Mouse (Mus musculus) stomach, postnatal 0 days (tissue): ENCODE data around the gene Il4ra.

Experiments used
- CTCF ChIP-seq: IDR thresholded peaks from 2 replicates; pipeline ENCODE4 v1.5.1; 2016; ENCODE audit warnings: antibody characterized with exemption, low read depth, mild to moderate bottlenecking, moderate library complexity
- EP300 ChIP-seq: optimal IDR thresholded peaks from 2 replicates; pipeline ENCODE3; 2016; ENCODE audit warnings: antibody characterized with exemption

- TF ChIP-seq CTCF (no peak), EP300 (no peak)
Measured at GRCm38 (mm10) chr7:125605725-125606139, 53.8 kb downstream of the Il4ra start.
